ENCODE assay signal across 14 mouse cellular contexts in the genomic region with DNA sequence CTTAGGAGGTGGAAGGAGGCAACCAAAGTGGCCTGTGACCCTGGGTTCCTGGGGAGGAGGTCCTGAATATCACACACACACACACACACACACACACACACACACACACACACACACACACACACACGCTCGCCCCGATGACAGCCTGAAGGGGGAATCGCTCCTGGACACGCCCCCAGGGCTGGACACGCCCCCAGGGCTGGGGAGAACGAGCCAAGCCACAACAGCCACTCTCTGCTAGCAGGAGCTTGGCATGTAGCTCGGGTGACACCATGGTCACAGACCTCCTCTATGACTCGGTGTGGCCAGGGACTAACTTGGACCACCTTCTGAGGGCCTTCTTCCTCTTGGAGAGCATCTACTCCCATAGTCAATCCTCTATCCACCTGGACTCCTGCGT. TPM values are rescaled to one million over a fixed set of nuclear protein-coding genes. Genes with fewer than 3 reads are reported as not detected.
DNase-seq lines count a peak whose midpoint lies in the region; ATAC-seq and TF ChIP-seq lines count a peak whose summit lies in the region.
"Had no signal": no experiment of that assay in that cellular context is flagged by ENCODE, and none has a peak within 500 bp of the region (broad histone marks: within the 10 kb centered on the region; RNA-seq: fewer than 3 reads in every experiment).

No protein-coding gene starts in this region.

- no peak overlapping the region for H3K27ac ChIP-seq in intestine, embryonic 15.5 days
- H3K27ac ChIP-seq in intestine, postnatal 0 days (ENCODE audit: low read depth, low read length), result no peak overlapping the region
- no peak overlapping the region for H3K27ac ChIP-seq in embryonic facial prominence, embryonic 10.5 days (replicated peaks)
- H3K27ac ChIP-seq in stomach, embryonic 14.5 days (ENCODE audit: low read length), result no peak overlapping the region
- H3K27ac ChIP-seq: embryonic facial prominence, embryonic 12.5 days; midbrain, embryonic 13.5 days had no signal

- H3K4me2 ChIP-seq in intestine, embryonic 15.5 days (replicated peaks), result no peak overlapping the region
- no peak overlapping the region for H3K4me2 ChIP-seq in intestine, postnatal 0 days (replicated peaks; ENCODE audit: low read depth)
- H3K4me2 ChIP-seq in stomach, embryonic 14.5 days (replicated peaks; ENCODE audit: low read depth, low read length), result no peak overlapping the region
- H3K4me2 ChIP-seq: embryonic facial prominence, embryonic 12.5 days; midbrain, embryonic 13.5 days had no signal

- 0 out of 2 replicates have a peak, but pooled peaks cover 4% of the 10 kb centered on the region for H3K4me1 ChIP-seq in intestine, embryonic 15.5 days (replicated peaks)
- no peaks in the 10 kb centered on the region for H3K4me1 ChIP-seq in intestine, postnatal 0 days (replicated peaks; ENCODE audit: control insufficient read depth, insufficient read depth, low read length)
- H3K4me1 ChIP-seq in embryonic facial prominence, embryonic 10.5 days, result peaks cover 33% of the 10 kb centered on the region
- no peaks in the 10 kb centered on the region for H3K4me1 ChIP-seq in stomach, embryonic 14.5 days (ENCODE audit: control insufficient read depth, insufficient read depth, low read length)

- H3K9ac ChIP-seq in intestine, embryonic 15.5 days, result no peak overlapping the region
- no peak overlapping the region for H3K9ac ChIP-seq in intestine, postnatal 0 days (ENCODE audit: low read depth, low read length)
- no peak overlapping the region for H3K9ac ChIP-seq in stomach, embryonic 14.5 days (replicated peaks; ENCODE audit: low read depth, low read length)
- H3K9ac ChIP-seq: embryonic facial prominence, embryonic 12.5 days; midbrain, embryonic 13.5 days had no signal

- peak; percentile 26 for DNase-seq in ovary, postnatal 36 days (ENCODE audit: low spot score)
- DNase-seq in ovary, postnatal 14 days (ENCODE audit: low spot score), result no peak
- peak; percentile 33 for DNase-seq in embryonic facial prominence, embryonic 10.5 days (ENCODE audit: low spot score)
- no peak for DNase-seq in kidney, postnatal 14 days
- DNase-seq: cerebellum, adult 11 months; gastrocnemius, postnatal 25 days had no signal

- no peak overlapping the region for H3K4me3 ChIP-seq in intestine, embryonic 15.5 days (replicated peaks)
- H3K4me3 ChIP-seq in intestine, postnatal 0 days (ENCODE audit: low read depth, low read length), result no peak overlapping the region
- H3K4me3 ChIP-seq in embryonic facial prominence, embryonic 10.5 days, result no peak overlapping the region
- H3K4me3 ChIP-seq in stomach, embryonic 14.5 days (ENCODE audit: low read depth, low read length), result no peak overlapping the region
- H3K4me3 ChIP-seq: embryonic facial prominence, embryonic 12.5 days; midbrain, embryonic 13.5 days had no signal

- H3K36me3 ChIP-seq in intestine, embryonic 15.5 days, result no peaks in the 10 kb centered on the region
- no peaks in the 10 kb centered on the region for H3K36me3 ChIP-seq in intestine, postnatal 0 days (ENCODE audit: control insufficient read depth, insufficient read depth)
- H3K36me3 ChIP-seq in embryonic facial prominence, embryonic 10.5 days (replicated peaks), result no peaks in the 10 kb centered on the region
- no peaks in the 10 kb centered on the region for H3K36me3 ChIP-seq in stomach, embryonic 14.5 days (ENCODE audit: control insufficient read depth, insufficient read depth, low read length)
- H3K36me3 ChIP-seq: embryonic facial prominence, embryonic 12.5 days; G1E; midbrain, embryonic 13.5 days had no signal

- H3K27me3 ChIP-seq in intestine, embryonic 15.5 days (replicated peaks), result no peaks in the 10 kb centered on the region
- H3K27me3 ChIP-seq in intestine, postnatal 0 days (replicated peaks; ENCODE audit: control insufficient read depth, insufficient read depth, low read length), result no peaks in the 10 kb centered on the region
- 0 out of 2 replicates have a peak, but pooled peaks cover 5% of the 10 kb centered on the region for H3K27me3 ChIP-seq in embryonic facial prominence, embryonic 10.5 days (replicated peaks; ENCODE audit: low read depth, poor library complexity, severe bottlenecking)
- no peaks in the 10 kb centered on the region for H3K27me3 ChIP-seq in stomach, embryonic 14.5 days (ENCODE audit: control insufficient read depth, insufficient read depth, low read length)
- H3K27me3 ChIP-seq: embryonic facial prominence, embryonic 12.5 days; midbrain, embryonic 13.5 days had no signal

- no peaks in the 10 kb centered on the region for H3K9me3 ChIP-seq in intestine, embryonic 15.5 days
- no peaks in the 10 kb centered on the region for H3K9me3 ChIP-seq in intestine, postnatal 0 days (ENCODE audit: control insufficient read depth)
- no peaks in the 10 kb centered on the region for H3K9me3 ChIP-seq in embryonic facial prominence, embryonic 10.5 days
- H3K9me3 ChIP-seq in stomach, embryonic 14.5 days (ENCODE audit: control insufficient read depth, low read depth, low read length), result no peaks in the 10 kb centered on the region
- H3K9me3 ChIP-seq: embryonic facial prominence, embryonic 12.5 days; G1E; midbrain, embryonic 13.5 days had no signal

- 18% methylated on average over 10 of the region's 10 CpGs for WGBS in intestine, embryonic 15.5 days
- WGBS in intestine, postnatal 0 days, result 18% methylated on average over 10 of the region's 10 CpGs
- 30% methylated on average over 10 of the region's 10 CpGs for WGBS in embryonic facial prominence, embryonic 10.5 days
- WGBS in stomach, embryonic 14.5 days, result 26% methylated on average over 10 of the region's 10 CpGs

- ATAC-seq in intestine, embryonic 15.5 days, result peak; percentile 40
- no peak for ATAC-seq in intestine, postnatal 0 days
- peak; percentile 42; the same call in 1 of the 2 replicates for ATAC-seq in stomach, embryonic 14.5 days (ENCODE audit: insufficient number of reproducible peaks, insufficient read depth, low FRiP score, low read depth)
- ATAC-seq: forebrain, embryonic 14.5 days had no signal

- no peak for TF ChIP-seq CTCF in intestine, postnatal 0 days (IDR thresholded peaks at IDR 0.05; ENCODE audit: low read depth)

RNA-seq across cellular contexts. Expression of gene Grpel1, which starts 13.7 kb away (rescaled TPM):
- polyA plus RNA-seq in intestine, embryonic 15.5 days (2015; fragmentation: Nextera tagmentation; extraction: Ambion mirVana), result 71.7 and 72.7 TPM in 2 replicates
- polyA plus RNA-seq in intestine, postnatal 0 days (2015; fragmentation: Nextera tagmentation; extraction: Ambion mirVana), result 46.6 and 48.8 TPM in 2 replicates
- polyA plus RNA-seq in embryonic facial prominence, embryonic 10.5 days (2016; fragmentation: Nextera tagmentation; extraction: Ambion mirVana), result 59.8 and 62.2 TPM in 2 replicates
- polyA plus RNA-seq in stomach, embryonic 14.5 days (2014; fragmentation: Nextera tagmentation; extraction: Ambion mirVana), result 53.1 and 55.3 TPM in 2 replicates

RNA-seq across cellular contexts. Expression of gene Tada2b, which starts 33.0 kb away (rescaled TPM):
- polyA plus RNA-seq in intestine, embryonic 15.5 days (2015; fragmentation: Nextera tagmentation; extraction: Ambion mirVana), result 1.8 and 1.9 TPM in 2 replicates
- polyA plus RNA-seq in intestine, postnatal 0 days (2015; fragmentation: Nextera tagmentation; extraction: Ambion mirVana), result 2.0 and 2.3 TPM in 2 replicates
- polyA plus RNA-seq in embryonic facial prominence, embryonic 10.5 days (2016; fragmentation: Nextera tagmentation; extraction: Ambion mirVana), result 1.3 and 1.7 TPM in 2 replicates
- polyA plus RNA-seq in stomach, embryonic 14.5 days (2014; fragmentation: Nextera tagmentation; extraction: Ambion mirVana), result 3.6 and 4.5 TPM in 2 replicates

RNA-seq across cellular contexts. Expression of gene Ccdc96, which starts 33.3 kb away (rescaled TPM):
- polyA plus RNA-seq in intestine, embryonic 15.5 days (2015; fragmentation: Nextera tagmentation; extraction: Ambion mirVana), result 0.19 and 0.33 TPM in 2 replicates
- polyA plus RNA-seq in intestine, postnatal 0 days (2015; fragmentation: Nextera tagmentation; extraction: Ambion mirVana), result 0.20 and 0.22 TPM in 2 replicates
- polyA plus RNA-seq in embryonic facial prominence, embryonic 10.5 days (2016; fragmentation: Nextera tagmentation; extraction: Ambion mirVana), result 1.9 and 2.0 TPM in 2 replicates
- polyA plus RNA-seq in stomach, embryonic 14.5 days (2014; fragmentation: Nextera tagmentation; extraction: Ambion mirVana), result 0.29 and 0.38 TPM in 2 replicates
- polyA plus RNA-seq: liver, adult 2 months had no signal

RNA-seq across cellular contexts. Expression of gene Sorcs2, which starts 53.2 kb away (rescaled TPM):
- 9.6 and 10.8 TPM in 2 replicates for polyA plus RNA-seq in intestine, embryonic 15.5 days (2015; fragmentation: Nextera tagmentation; extraction: Ambion mirVana)
- polyA plus RNA-seq in intestine, postnatal 0 days (2015; fragmentation: Nextera tagmentation; extraction: Ambion mirVana), result 3.5 and 3.7 TPM in 2 replicates
- 7.0 and 8.7 TPM in 2 replicates for polyA plus RNA-seq in embryonic facial prominence, embryonic 10.5 days (2016; fragmentation: Nextera tagmentation; extraction: Ambion mirVana)
- polyA plus RNA-seq in stomach, embryonic 14.5 days (2014; fragmentation: Nextera tagmentation; extraction: Ambion mirVana), result 14.5 and 16.0 TPM in 2 replicates

Comparison
In these comparisons a context has a peak if more than half of its experiments do, and no peak if none do; other contexts are left out.
1. DNase-seq: peak in ovary, postnatal 36 days (single experiment) and embryonic facial prominence, embryonic 10.5 days (single experiment); none in ovary, postnatal 14 days (single experiment) and kidney, postnatal 14 days (single experiment).